Mouse (Mus musculus) neural tube, embryonic 14.5 days (tissue): Measurements from ENCODE around the gene Inpp5k. TPM values are rescaled to one million over a fixed set of nuclear protein-coding genes. Genes with fewer than 3 reads are reported as not detected.
"Not testable (repeated sequence)": the region's sequence is repeated elsewhere in the genome, so short reads cannot be mapped to it uniquely, and the experiment has no call there.

Experiments used
- ATAC-seq: fragments of 200-750 bp; cut with Nextera tagmentation; 2 replicates; pipeline ENCODE4 v1.8.0; 2017; ENCODE audit warnings: low read depth, mild to moderate bottlenecking, moderate TSS enrichment, moderate library complexity
- H3K27ac ChIP-seq: fragments of 300-500 bp; sonication (generic); 2 replicates; pipeline ENCODE4 v1.5.1; 2014; ENCODE audit warnings: low read depth, mild to moderate bottlenecking, control low read depth, low read length, moderate library complexity, mixed read lengths
- H3K27me3 ChIP-seq: fragments of 300-500 bp; sonication (generic); 2 replicates; pipeline ENCODE4 v1.6.1; 2014; ENCODE audit warnings: low read length; ENCODE audit not compliant: control insufficient read depth, insufficient read depth
- H3K36me3 ChIP-seq: fragments of 300-500 bp; sonication (generic); 2 replicates; pipeline ENCODE4 v1.6.1; 2014; ENCODE audit warnings: low read length, mixed read lengths; ENCODE audit not compliant: control insufficient read depth, insufficient read depth
- H3K4me1 ChIP-seq: fragments of 300-500 bp; sonication (generic); 2 replicates; pipeline ENCODE4 v1.6.1; 2014; ENCODE audit warnings: low read length; ENCODE audit not compliant: control insufficient read depth, insufficient read depth
- H3K4me2 ChIP-seq: fragments of 300-500 bp; sonication (generic); 2 replicates; pipeline ENCODE4 v1.6.1; 2014; ENCODE audit warnings: mild to moderate bottlenecking, low read depth, low read length, control low read depth
- H3K4me3 ChIP-seq: fragments of 300-500 bp; sonication (generic); 2 replicates; pipeline ENCODE4 v1.5.1; 2014; ENCODE audit warnings: low read depth, low read length, control low read depth, mixed read lengths
- H3K9ac ChIP-seq: fragments of 300-500 bp; sonication (generic); replicated peaks from 2 replicates; pipeline ENCODE4 v1.6.1; 2014; ENCODE audit warnings: low read depth, mild to moderate bottlenecking, control low read depth, low read length, mixed read lengths
- H3K9me3 ChIP-seq: fragments of 300-500 bp; sonication (generic); 2 replicates; pipeline ENCODE4 v1.6.1; 2016; ENCODE audit warnings: low read length; ENCODE audit not compliant: control insufficient read depth
- WGBS: fragments of 180-500 bp; shearing (Covaris S2); extraction: QIAGEN DNeasy Blood & Tissue Kit; methylation state at CpG from one replicate; pipeline ENCODE4 v1.1.7; 2014; 5-methylcytosine and 5-hydroxymethylcytosine counted together
- polyA plus RNA-seq: library from polyadenylated mRNA; unstranded; fragments of >200 nt; fragmentation: Nextera tagmentation; extraction: Ambion mirVana; gene quantifications from 2 replicates; pipeline ENCODE4 v1.2.1, GENCODE M21; 2014

Inpp5k gene
- polyA plus RNA-seq, 1 experiment from 2014 or later = 57.4 TPM

GRCm38 (mm10) chr11:75691047-75691446, 60.3 kb downstream of the Inpp5k start:
- no peak for ATAC-seq
- Histone ChIP-seq H3K9me3 (no peaks in the 10 kb centered on the region), H3K4me3 (no peak overlapping the region), H3K36me3 (peaks cover 21% of the 10 kb centered on the region), H3K27ac (no peak overlapping the region), H3K4me2 (no peak overlapping the region), H3K4me1 (no peaks in the 10 kb centered on the region), H3K9ac (no peak overlapping the region), H3K27me3 (no peaks in the 10 kb centered on the region)

GRCm38 (mm10) chr11:75693570-75693969, 62.8 kb downstream of the Inpp5k start:
- no peaks in the 10 kb centered on the region for H3K9me3 ChIP-seq
- WGBS = 96% methylated on average over 5 of the region's 5 CpGs
- peaks cover 31% of the 10 kb centered on the region for H3K36me3 ChIP-seq
- ATAC-seq = no peak
- H3K4me1 ChIP-seq = no peaks in the 10 kb centered on the region
- no peaks in the 10 kb centered on the region for H3K27me3 ChIP-seq
- no peak overlapping the region for H3K27ac ChIP-seq
- no peak overlapping the region for H3K4me3 ChIP-seq
- no peak overlapping the region for H3K9ac ChIP-seq
- no peak overlapping the region for H3K4me2 ChIP-seq

GRCm38 (mm10) chr11:75697464-75697863, 66.7 kb downstream of the Inpp5k start:
- H3K4me1 ChIP-seq, H3K9ac ChIP-seq, H3K27ac ChIP-seq, H3K4me2 ChIP-seq, H3K4me3 ChIP-seq, H3K27me3 ChIP-seq, ATAC-seq, H3K9me3 ChIP-seq: not testable (repeated sequence)
- H3K36me3 ChIP-seq = peaks cover 38% of the 10 kb centered on the region
- WGBS = 94% methylated on average over 3 of the region's 3 CpGs

Other genes starting within 250 kb of the Inpp5k start
- 5.1 and 80.9 TPM in 2 replicates for gene Serpinf1, start 208.3 kb upstream of the Inpp5k start, polyA plus RNA-seq
- 0.27 TPM in 2 replicates for gene Serpinf2, start 191.4 kb upstream of the Inpp5k start, polyA plus RNA-seq
- gene Wdr81, start 176.3 kb upstream of the Inpp5k start, polyA plus RNA-seq = 6.3 and 7.4 TPM in 2 replicates
- 1.8 and 4.0 TPM in 2 replicates for gene Tlcd2, start 169.3 kb upstream of the Inpp5k start, polyA plus RNA-seq
- gene Prpf8, start 144.2 kb upstream of the Inpp5k start, polyA plus RNA-seq = 65.0 and 82.8 TPM in 2 replicates
- gene Rilp, start 120.9 kb upstream of the Inpp5k start, polyA plus RNA-seq = 2.8 and 3.5 TPM in 2 replicates
- gene Scarf1, start 117.4 kb upstream of the Inpp5k start, polyA plus RNA-seq = 1.8 and 3.8 TPM in 2 replicates
- 15.5 and 17.0 TPM in 2 replicates for gene Slc43a2, start 99.3 kb upstream of the Inpp5k start, polyA plus RNA-seq
- gene Pitpna, start 42.9 kb upstream of the Inpp5k start, polyA plus RNA-seq = 128 TPM in 2 replicates
- gene Myo1c, start 19.5 kb downstream of the Inpp5k start, polyA plus RNA-seq = 5.2 and 9.7 TPM in 2 replicates
- 96.5 and 120 TPM in 2 replicates for gene Crk, start 48.3 kb downstream of the Inpp5k start, polyA plus RNA-seq
- 1,519 and 1,581 TPM in 2 replicates for gene Ywhae, start 101.9 kb downstream of the Inpp5k start, polyA plus RNA-seq
- gene Doc2b, start 165.1 kb downstream of the Inpp5k start, polyA plus RNA-seq = 2.1 and 2.3 TPM in 2 replicates